Mouse (Mus musculus) limb, embryonic 10.5 days (tissue): ENCODE data around the gene Zfp692. TPM values are rescaled to one million over a fixed set of nuclear protein-coding genes. Genes with fewer than 3 reads are reported as not detected.

Experiments
- DNase-seq: peaks from one replicate; pipeline ENCODE4 v3.0.0-alpha.2; 2017; ENCODE audit warnings: low spot score
- H3K27ac ChIP-seq: fragments of 300-500 bp; sonication (generic); 2 replicates; pipeline ENCODE4 v1.5.1; 2016; ENCODE audit warnings: mild to moderate bottlenecking
- H3K27me3 ChIP-seq: fragments of 300-500 bp; sonication (generic); 2 replicates; pipeline ENCODE4 v1.6.1; 2016; ENCODE audit warnings: low read depth, mild to moderate bottlenecking; ENCODE audit not compliant: poor library complexity, severe bottlenecking
- H3K36me3 ChIP-seq: fragments of 300-500 bp; sonication (generic); 2 replicates; pipeline ENCODE4 v1.6.1; 2016; ENCODE audit warnings: mild to moderate bottlenecking, moderate library complexity
- H3K4me1 ChIP-seq: fragments of 300-500 bp; sonication (generic); 2 replicates; pipeline ENCODE4 v1.6.1; 2016
- H3K4me3 ChIP-seq: fragments of 300-500 bp; sonication (generic); 2 replicates; pipeline ENCODE4 v1.5.1; 2016; ENCODE audit warnings: mild to moderate bottlenecking, moderate library complexity
- H3K9me3 ChIP-seq: fragments of 300-500 bp; sonication (generic); replicated peaks from 2 replicates; pipeline ENCODE4 v1.6.1; 2016; ENCODE audit warnings: mild to moderate bottlenecking
- WGBS: fragments of 180-500 bp; shearing (Covaris S2); methylation state at CpG from one replicate; pipeline ENCODE4 v1.1.7; 2016; 5-methylcytosine and 5-hydroxymethylcytosine counted together
- polyA plus RNA-seq: library from polyadenylated mRNA; unstranded; fragments of >200 nt; fragmentation: Nextera tagmentation; extraction: Ambion mirVana; gene quantifications from 2 replicates; pipeline ENCODE4 v1.2.1, GENCODE M21; 2016

Zfp692 gene
- polyA plus RNA-seq, result 24.0 and 26.7 TPM in 2 replicates

GRCm38 (mm10) chr11:58306860-58307308 lies at the start of gene Zfp692:
TSS of gene Zfp692 (plus strand) at chr11:58307069.
- Histone ChIP-seq H3K27me3 (no peaks in the 10 kb centered on the region), H3K36me3 (peaks cover 26% of the 10 kb centered on the region), H3K4me3 (peak within 1 kb of the TSS; percentile 64), H3K4me1 (peaks cover 24% of the 10 kb centered on the region), H3K27ac (peak within 1 kb of the TSS; percentile 84), H3K9me3 (no peaks in the 10 kb centered on the region)
- under 1% methylated on average over 34 of the region's 34 CpGs for WGBS
- peak; percentile 96 for DNase-seq

GRCm38 (mm10) chr11:58257816-58258215 lies 49.1 kb upstream of the Zfp692 start:
- Histone ChIP-seq H3K27me3 (no peaks in the 10 kb centered on the region), H3K36me3 (no peaks in the 10 kb centered on the region), H3K27ac (no peak overlapping the region), H3K4me3 (no peak overlapping the region), H3K9me3 (no peaks in the 10 kb centered on the region), H3K4me1 (no peaks in the 10 kb centered on the region)
- DNase-seq, result no peak
- WGBS, result 90% methylated on average over 5 of the region's 5 CpGs

GRCm38 (mm10) chr11:58260156-58260555 lies 46.7 kb upstream of the Zfp692 start:
- H3K27me3 ChIP-seq, result no peaks in the 10 kb centered on the region
- no peaks in the 10 kb centered on the region for H3K4me1 ChIP-seq
- 92% methylated on average over 4 of the region's 4 CpGs for WGBS
- no peak overlapping the region for H3K27ac ChIP-seq
- H3K9me3 ChIP-seq, result no peaks in the 10 kb centered on the region
- no peaks in the 10 kb centered on the region for H3K36me3 ChIP-seq
- no peak overlapping the region for H3K4me3 ChIP-seq
- DNase-seq, result no peak

GRCm38 (mm10) chr11:58261826-58262225 lies 45.0 kb upstream of the Zfp692 start:
- Histone ChIP-seq H3K27ac (no peak overlapping the region), H3K4me3 (no peak overlapping the region), H3K9me3 (no peaks in the 10 kb centered on the region), H3K36me3 (no peaks in the 10 kb centered on the region), H3K4me1 (no peaks in the 10 kb centered on the region), H3K27me3 (no peaks in the 10 kb centered on the region)
- WGBS, result 85% methylated on average over 4 of the region's 4 CpGs
- no peak for DNase-seq

- no peak for DNase-seq
- 88% methylated on average over 3 of the region's 3 CpGs for WGBS
- Histone ChIP-seq H3K4me3 (no peak overlapping the region), H3K27ac (no peak overlapping the region), H3K36me3 (no peaks in the 10 kb centered on the region), H3K27me3 (no peaks in the 10 kb centered on the region), H3K4me1 (no peaks in the 10 kb centered on the region), H3K9me3 (no peaks in the 10 kb centered on the region)
Observed at GRCm38 (mm10) chr11:58262336-58262735, 44.5 kb upstream of the Zfp692 start.

- no peak for DNase-seq
- Histone ChIP-seq H3K27ac (no peak overlapping the region), H3K27me3 (no peaks in the 10 kb centered on the region), H3K4me3 (no peak overlapping the region), H3K36me3 (no peaks in the 10 kb centered on the region), H3K4me1 (no peaks in the 10 kb centered on the region), H3K9me3 (no peaks in the 10 kb centered on the region)
- WGBS, result 83% methylated on average over 2 of the region's 2 CpGs
Observed at GRCm38 (mm10) chr11:58263516-58263915, 43.4 kb upstream of the Zfp692 start.

- DNase-seq, result no peak
- Histone ChIP-seq H3K36me3 (no peaks in the 10 kb centered on the region), H3K4me3 (no peak overlapping the region), H3K27me3 (no peaks in the 10 kb centered on the region), H3K27ac (no peak overlapping the region), H3K4me1 (no peaks in the 10 kb centered on the region), H3K9me3 (no peaks in the 10 kb centered on the region)
- 88% methylated on average over 9 of the region's 9 CpGs for WGBS
Observed at GRCm38 (mm10) chr11:58264546-58264945, 42.3 kb upstream of the Zfp692 start.

- DNase-seq, result no peak
- H3K36me3 ChIP-seq, result no peaks in the 10 kb centered on the region
- WGBS, result 90% methylated on average over 3 of the region's 3 CpGs
Observed at GRCm38 (mm10) chr11:58268285-58268684, 38.6 kb upstream of the Zfp692 start.

GRCm38 (mm10) chr11:58274572-58274971 lies 32.3 kb upstream of the Zfp692 start, which contains the start of gene 4930438A08Rik:
TSS of gene 4930438A08Rik (plus strand) at chr11:58274799.
- no peaks in the 10 kb centered on the region for H3K27me3 ChIP-seq
- 68% methylated on average over 2 of the region's 2 CpGs for WGBS
- no peaks in the 10 kb centered on the region for H3K9me3 ChIP-seq
- H3K4me3 ChIP-seq, result no peak within 1 kb of the TSS
- H3K36me3 ChIP-seq, result no peaks in the 10 kb centered on the region
- DNase-seq, result no peak
- H3K4me1 ChIP-seq, result no peaks in the 10 kb centered on the region
- no peak within 1 kb of the TSS for H3K27ac ChIP-seq

More at GRCm38 (mm10) chr11:58268285-58268684, 38.6 kb upstream of the Zfp692 start:
- Histone ChIP-seq H3K4me1 (no peaks in the 10 kb centered on the region), H3K27me3 (no peaks in the 10 kb centered on the region), H3K4me3 (no peak overlapping the region), H3K9me3 (no peaks in the 10 kb centered on the region), H3K27ac (no peak overlapping the region)

- H3K27ac ChIP-seq, result no peak overlapping the region
- no peaks in the 10 kb centered on the region for H3K27me3 ChIP-seq
- WGBS, result 84% methylated on average over 4 of the region's 4 CpGs
- no peaks in the 10 kb centered on the region for H3K36me3 ChIP-seq
- H3K4me3 ChIP-seq, result no peak overlapping the region
- no peaks in the 10 kb centered on the region for H3K4me1 ChIP-seq
- no peaks in the 10 kb centered on the region for H3K9me3 ChIP-seq
- no peak for DNase-seq
Observed at GRCm38 (mm10) chr11:58275756-58276155, 31.1 kb upstream of the Zfp692 start.

GRCm38 (mm10) chr11:58281970-58282496 lies 24.8 kb upstream of the Zfp692 start:
- no peaks in the 10 kb centered on the region for H3K4me1 ChIP-seq
- H3K27ac ChIP-seq, result no peak overlapping the region
- no peaks in the 10 kb centered on the region for H3K9me3 ChIP-seq
- WGBS, result 87% methylated on average over 13 of the region's 13 CpGs
- H3K27me3 ChIP-seq, result no peaks in the 10 kb centered on the region
- H3K4me3 ChIP-seq, result no peak overlapping the region
- DNase-seq, result no peak
- no peaks in the 10 kb centered on the region for H3K36me3 ChIP-seq

GRCm38 (mm10) chr11:58282518-58282917 lies 24.4 kb upstream of the Zfp692 start:
- Histone ChIP-seq H3K9me3 (no peaks in the 10 kb centered on the region), H3K4me3 (no peak overlapping the region), H3K27me3 (no peaks in the 10 kb centered on the region), H3K4me1 (no peaks in the 10 kb centered on the region), H3K36me3 (no peaks in the 10 kb centered on the region), H3K27ac (no peak overlapping the region)
- 89% methylated on average over 5 of the region's 5 CpGs for WGBS
- no peak for DNase-seq

- no peaks in the 10 kb centered on the region for H3K4me1 ChIP-seq
- WGBS, result 76% methylated on average over 9 of the region's 9 CpGs
Observed at GRCm38 (mm10) chr11:58289992-58290682, 16.7 kb upstream of the Zfp692 start.

More at GRCm38 (mm10) chr11:58289992-58290682, 16.7 kb upstream of the Zfp692 start:
- Histone ChIP-seq H3K36me3 (no peaks in the 10 kb centered on the region), H3K4me3 (no peak overlapping the region), H3K9me3 (no peaks in the 10 kb centered on the region), H3K27me3 (no peaks in the 10 kb centered on the region), H3K27ac (no peak overlapping the region)
- DNase-seq, result no peak
